Mouse (Mus musculus): ENCODE measurements around the gene Hdac11.

DNA sequence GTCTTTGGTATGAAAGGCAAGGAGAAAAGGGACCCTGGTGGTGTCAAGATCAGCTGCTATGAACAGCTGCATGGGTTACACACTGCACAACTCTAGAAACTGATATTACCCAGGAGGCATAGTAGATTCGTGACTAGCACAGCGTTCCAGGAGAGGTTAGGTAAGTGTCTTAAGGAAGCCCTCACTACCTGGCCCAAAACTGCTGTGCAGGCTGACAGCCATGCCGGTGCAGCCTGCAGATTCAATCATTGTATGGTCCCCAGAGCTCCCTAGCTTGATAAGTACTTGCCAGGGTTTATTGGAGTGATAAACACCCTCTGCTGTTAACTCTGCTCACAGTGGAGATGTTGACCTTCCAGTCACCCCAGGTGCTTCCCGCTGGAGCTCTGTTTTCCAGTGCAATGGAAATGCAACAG, 25.6 kb downstream of the Hdac11 start:
- TF ChIP-seq GATA1 (IDR thresholded peaks at IDR 0.05; ENCODE audit: borderline replicate concordance, low read length) (no peak), FLI1 (IDR thresholded peaks at IDR 0.05; ENCODE audit: low read length) (no peak)

Measured in megakaryocyte, embryonic 14.5 days (primary cell).